Mouse (Mus musculus) limb, embryonic 15.5 days (tissue): ENCODE results near the gene Abca7. TPM values are rescaled to one million over a fixed set of nuclear protein-coding genes. Genes with fewer than 3 reads are reported as not detected.
A peak's percentile ranks its signal among the peaks of the same experiment; 100 is the strongest.

ENCODE experiments used
- ATAC-seq: fragments of 200-750 bp; cut with Nextera tagmentation; 2 replicates; pipeline ENCODE4 v1.8.0; 2017; ENCODE audit warnings: low read depth, moderate TSS enrichment; ENCODE audit not compliant: insufficient number of reproducible peaks, low FRiP score, low TSS enrichment
- H3K27ac ChIP-seq: fragments of 300-500 bp; sonication (generic); 2 replicates; pipeline ENCODE4 v1.5.1; 2015; ENCODE audit warnings: moderate library complexity, mild to moderate bottlenecking, inconsistent platforms
- H3K27me3 ChIP-seq: fragments of 300-500 bp; sonication (generic); 2 replicates; pipeline ENCODE4 v1.6.1; 2015; ENCODE audit warnings: inconsistent platforms
- H3K36me3 ChIP-seq: fragments of 300-500 bp; sonication (generic); 2 replicates; pipeline ENCODE4 v1.6.1; 2015; ENCODE audit warnings: inconsistent platforms
- H3K4me1 ChIP-seq: fragments of 300-500 bp; sonication (generic); 2 replicates; pipeline ENCODE4 v1.6.1; 2015; ENCODE audit warnings: inconsistent platforms
- H3K4me2 ChIP-seq: fragments of 300-500 bp; sonication (generic); 2 replicates; pipeline ENCODE4 v1.6.1; 2015; ENCODE audit warnings: mild to moderate bottlenecking, inconsistent platforms
- H3K4me3 ChIP-seq: fragments of 300-500 bp; sonication (generic); 2 replicates; pipeline ENCODE4 v1.5.1; 2015; ENCODE audit warnings: mild to moderate bottlenecking, inconsistent platforms
- H3K9ac ChIP-seq: fragments of 300-500 bp; sonication (generic); 2 replicates; pipeline ENCODE4 v1.6.1; 2015; ENCODE audit warnings: inconsistent platforms
- H3K9me3 ChIP-seq: fragments of 300-500 bp; sonication (generic); 2 replicates; pipeline ENCODE4 v1.6.1; 2016; ENCODE audit warnings: inconsistent platforms
- WGBS: fragments of 180-500 bp; shearing (Covaris S2); methylation state at CpG from one replicate; pipeline ENCODE4 v1.1.7; 2015; 5-methylcytosine and 5-hydroxymethylcytosine counted together
- polyA plus RNA-seq: library from polyadenylated mRNA; unstranded; fragments of >200 nt; fragmentation: Nextera tagmentation; extraction: Ambion mirVana; gene quantifications from 2 replicates; pipeline ENCODE4 v1.2.1, GENCODE M21; 2015

Abca7 gene
- polyA plus RNA-seq, 1 experiment from 2014 or later = 3.4 TPM

DNA sequence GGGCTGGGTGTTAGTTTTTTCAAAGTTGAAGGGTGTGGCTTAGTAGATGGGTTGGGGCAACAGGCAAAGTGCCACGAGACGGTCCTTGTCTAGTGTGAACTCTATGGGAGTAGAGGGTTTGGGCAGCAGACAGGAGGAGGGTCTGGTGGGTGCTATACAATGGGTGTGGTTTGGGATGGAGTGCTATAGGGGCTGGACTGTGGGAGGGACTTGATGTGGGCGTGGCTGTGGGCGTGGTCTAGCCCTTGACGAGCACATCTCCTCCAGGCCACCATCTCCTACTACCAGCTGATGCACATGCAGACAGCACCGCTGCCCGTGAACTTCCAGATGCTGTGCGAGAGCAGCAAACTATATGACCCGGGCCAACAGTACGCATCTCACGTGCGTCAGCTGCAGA lies 29.6 kb downstream of the Abca7 start:
- H3K9ac ChIP-seq = no peak overlapping the region
- no peaks in the 10 kb centered on the region for H3K27me3 ChIP-seq
- H3K4me3 ChIP-seq = no peak overlapping the region
- no peaks in the 10 kb centered on the region for H3K36me3 ChIP-seq
- no peaks in the 10 kb centered on the region for H3K9me3 ChIP-seq
- H3K4me1 ChIP-seq = peaks cover 8% of the 10 kb centered on the region; the same call in 1 of the 2 replicates
- no peak for ATAC-seq
- no peak overlapping the region for H3K27ac ChIP-seq
- H3K4me2 ChIP-seq = no peak overlapping the region
- WGBS = 55% methylated on average over 12 of the region's 12 CpGs

DNA sequence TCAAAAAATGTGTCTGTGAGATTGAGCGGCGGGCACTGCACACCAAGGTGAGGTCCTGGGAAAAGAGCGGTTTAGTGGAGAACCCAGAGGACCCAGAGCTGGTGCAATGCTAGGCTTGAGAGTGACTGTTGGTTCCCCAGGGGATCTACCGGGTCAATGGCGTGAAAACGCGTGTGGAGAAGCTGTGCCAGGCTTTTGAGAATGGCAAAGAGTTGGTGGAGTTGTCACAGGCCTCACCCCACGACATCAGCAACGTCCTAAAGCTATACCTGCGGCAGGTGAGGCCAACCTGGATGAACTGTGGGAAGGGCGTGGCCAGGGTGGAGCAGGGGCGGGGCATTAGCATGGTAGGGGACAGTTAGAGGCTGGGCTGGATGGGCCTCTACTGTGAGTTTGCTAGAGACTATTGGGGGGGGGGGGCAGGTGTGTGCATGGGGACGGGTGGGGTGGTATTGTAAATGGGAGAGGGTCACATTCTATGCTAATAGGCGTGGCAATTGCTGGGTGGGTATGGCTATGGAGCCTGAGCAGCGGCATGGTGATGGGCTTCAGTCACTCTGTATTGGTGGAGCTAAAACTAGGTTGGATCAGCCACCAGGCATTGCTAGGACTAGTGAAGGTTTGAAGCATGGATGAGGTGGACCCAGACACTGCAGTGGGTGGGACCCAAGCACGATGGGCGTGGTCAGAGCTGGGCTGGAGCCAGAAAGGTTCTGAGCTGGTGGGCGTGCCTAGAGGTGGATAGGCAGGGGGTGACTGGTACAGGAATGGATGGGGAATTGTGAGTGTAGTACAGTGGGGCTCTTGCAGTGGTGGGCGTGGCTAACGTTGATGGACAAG lies 31.6 kb downstream of the Abca7 start:
- Histone ChIP-seq H3K4me1 (peaks cover 8% of the 10 kb centered on the region; the same call in 1 of the 2 replicates), H3K27ac (no peak overlapping the region), H3K27me3 (no peaks in the 10 kb centered on the region), H3K9me3 (no peaks in the 10 kb centered on the region), H3K9ac (no peak overlapping the region), H3K36me3 (no peaks in the 10 kb centered on the region), H3K4me3 (no peak overlapping the region), H3K4me2 (no peak overlapping the region)
- 0 out of 2 replicates have a peak, but pooled peaks have one; percentile 15 for ATAC-seq
- 71% methylated on average over 20 of the region's 20 CpGs for WGBS

DNA sequence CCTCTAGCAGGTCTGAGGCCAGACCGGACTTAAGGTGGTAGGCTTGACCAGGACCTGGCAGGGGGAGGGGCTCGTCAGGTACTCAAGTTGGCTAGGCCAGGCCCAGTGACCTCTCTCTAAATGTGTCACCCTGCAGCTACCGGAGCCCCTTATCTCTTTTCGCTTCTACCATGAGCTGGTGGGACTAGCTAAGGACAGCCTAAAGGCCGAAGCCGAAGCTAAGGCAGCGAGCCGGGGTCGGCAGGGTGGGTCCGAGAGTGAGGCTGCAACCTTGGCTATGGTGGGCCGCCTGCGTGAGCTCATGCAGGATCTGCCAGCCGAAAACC lies 32.2 kb downstream of the Abca7 start:
- Histone ChIP-seq H3K4me3 (no peak overlapping the region), H3K9me3 (no peaks in the 10 kb centered on the region), H3K36me3 (no peaks in the 10 kb centered on the region), H3K27me3 (no peaks in the 10 kb centered on the region), H3K27ac (no peak overlapping the region), H3K4me2 (no peak overlapping the region), H3K4me1 (peaks cover 8% of the 10 kb centered on the region; the same call in 1 of the 2 replicates), H3K9ac (no peak overlapping the region)
- ATAC-seq = no peak
- WGBS = 93% methylated on average over 13 of the region's 13 CpGs

DNA sequence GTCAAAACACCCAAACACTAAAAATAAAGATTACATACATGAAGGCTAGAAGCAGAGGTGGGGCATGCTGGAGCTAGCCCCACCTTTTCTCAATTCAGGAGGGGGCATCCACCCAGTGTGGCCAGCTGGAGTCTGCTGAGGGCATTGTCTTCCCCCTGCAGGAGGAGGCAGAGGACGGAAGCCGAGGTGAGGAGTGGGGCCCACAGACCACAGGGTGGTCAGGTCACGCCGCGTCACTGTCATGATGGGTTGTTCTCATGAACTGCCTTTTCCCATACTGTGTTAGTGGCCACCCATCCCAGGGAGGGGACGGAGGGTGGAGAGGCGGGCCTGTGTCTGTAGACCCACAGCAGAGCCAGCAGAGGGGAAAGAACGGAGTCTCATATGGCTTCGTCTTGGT lies 33.9 kb downstream of the Abca7 start:
- no peaks in the 10 kb centered on the region for H3K9me3 ChIP-seq
- H3K4me2 ChIP-seq = no peak overlapping the region
- peaks cover 4% of the 10 kb centered on the region for H3K4me1 ChIP-seq
- H3K4me3 ChIP-seq = no peak overlapping the region
- peaks cover 7% of the 10 kb centered on the region for H3K36me3 ChIP-seq
- H3K9ac ChIP-seq = no peak overlapping the region
- no peak overlapping the region for H3K27ac ChIP-seq
- H3K27me3 ChIP-seq = no peaks in the 10 kb centered on the region
- ATAC-seq = no peak
- 88% methylated on average over 9 of the region's 9 CpGs for WGBS

DNA sequence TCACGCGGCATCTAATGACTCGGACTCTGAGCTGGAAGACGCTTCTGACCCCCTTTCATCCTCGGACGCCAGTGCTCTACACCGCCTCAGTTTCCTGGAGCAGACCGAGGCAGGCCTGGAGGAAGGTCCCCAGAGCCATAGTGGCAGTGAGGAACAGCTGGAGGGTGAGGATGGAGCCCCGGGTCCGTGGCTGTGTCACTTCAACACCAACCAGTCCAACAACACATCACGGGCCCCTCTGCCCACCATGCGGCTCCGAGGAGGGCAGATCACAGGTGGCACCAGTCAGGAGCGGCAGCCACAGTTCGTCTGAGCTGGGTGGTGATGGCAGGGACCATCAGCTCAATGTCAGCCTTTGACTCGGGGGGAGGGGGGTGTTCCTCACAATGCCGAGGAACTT lies 34.4 kb downstream of the Abca7 start:
- no peaks in the 10 kb centered on the region for H3K9me3 ChIP-seq
- H3K4me3 ChIP-seq = no peak overlapping the region
- no peak overlapping the region for H3K9ac ChIP-seq
- H3K27me3 ChIP-seq = no peaks in the 10 kb centered on the region
- no peak overlapping the region for H3K4me2 ChIP-seq
- WGBS = 84% methylated on average over 17 of the region's 17 CpGs
- no peak overlapping the region for H3K27ac ChIP-seq
- no peak for ATAC-seq
- H3K36me3 ChIP-seq = peaks cover 13% of the 10 kb centered on the region
- peaks cover 4% of the 10 kb centered on the region for H3K4me1 ChIP-seq

DNA sequence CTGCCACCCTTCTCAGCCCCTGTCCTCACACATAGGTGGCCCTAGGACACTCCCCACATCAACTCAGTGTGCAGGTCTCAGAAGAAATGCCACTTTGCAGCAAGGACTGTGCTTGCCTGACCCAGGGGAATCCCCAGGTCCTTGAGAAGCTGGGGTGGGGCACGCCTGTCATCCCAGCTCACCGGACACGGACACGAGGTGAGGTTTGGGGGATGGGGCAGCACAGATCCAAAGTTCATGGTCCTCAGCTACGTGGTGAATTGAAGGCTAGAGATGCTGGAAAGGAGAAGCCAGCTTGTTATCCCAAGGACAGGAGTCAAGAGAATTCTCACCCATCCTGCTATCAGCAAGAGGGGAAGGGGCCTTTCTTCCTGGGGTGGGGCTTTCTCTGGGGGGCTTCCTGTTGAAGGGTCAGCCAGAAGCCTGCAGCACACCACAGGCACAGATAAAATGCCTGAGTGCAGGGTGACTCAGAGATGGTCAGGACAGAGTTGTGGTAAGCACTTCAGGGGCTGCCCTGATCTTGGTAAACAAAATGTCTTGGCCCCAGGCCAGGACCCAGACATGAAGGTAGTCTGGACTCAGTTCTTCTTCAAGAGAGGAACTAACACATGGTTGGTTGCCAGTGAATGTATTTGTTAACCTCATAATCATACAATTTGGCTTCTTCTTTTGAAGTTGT lies 36.6 kb downstream of the Abca7 start:
- no peak for ATAC-seq
- WGBS = 62% methylated on average over 5 of the region's 5 CpGs
- Histone ChIP-seq H3K4me2 (no peak overlapping the region), H3K9me3 (no peaks in the 10 kb centered on the region), H3K4me1 (peaks cover 8% of the 10 kb centered on the region), H3K27me3 (no peaks in the 10 kb centered on the region), H3K27ac (no peak overlapping the region; the same call in 1 of the 2 replicates), H3K36me3 (peaks cover 35% of the 10 kb centered on the region), H3K4me3 (no peak overlapping the region), H3K9ac (no peak overlapping the region; the same call in 1 of the 2 replicates)

DNA sequence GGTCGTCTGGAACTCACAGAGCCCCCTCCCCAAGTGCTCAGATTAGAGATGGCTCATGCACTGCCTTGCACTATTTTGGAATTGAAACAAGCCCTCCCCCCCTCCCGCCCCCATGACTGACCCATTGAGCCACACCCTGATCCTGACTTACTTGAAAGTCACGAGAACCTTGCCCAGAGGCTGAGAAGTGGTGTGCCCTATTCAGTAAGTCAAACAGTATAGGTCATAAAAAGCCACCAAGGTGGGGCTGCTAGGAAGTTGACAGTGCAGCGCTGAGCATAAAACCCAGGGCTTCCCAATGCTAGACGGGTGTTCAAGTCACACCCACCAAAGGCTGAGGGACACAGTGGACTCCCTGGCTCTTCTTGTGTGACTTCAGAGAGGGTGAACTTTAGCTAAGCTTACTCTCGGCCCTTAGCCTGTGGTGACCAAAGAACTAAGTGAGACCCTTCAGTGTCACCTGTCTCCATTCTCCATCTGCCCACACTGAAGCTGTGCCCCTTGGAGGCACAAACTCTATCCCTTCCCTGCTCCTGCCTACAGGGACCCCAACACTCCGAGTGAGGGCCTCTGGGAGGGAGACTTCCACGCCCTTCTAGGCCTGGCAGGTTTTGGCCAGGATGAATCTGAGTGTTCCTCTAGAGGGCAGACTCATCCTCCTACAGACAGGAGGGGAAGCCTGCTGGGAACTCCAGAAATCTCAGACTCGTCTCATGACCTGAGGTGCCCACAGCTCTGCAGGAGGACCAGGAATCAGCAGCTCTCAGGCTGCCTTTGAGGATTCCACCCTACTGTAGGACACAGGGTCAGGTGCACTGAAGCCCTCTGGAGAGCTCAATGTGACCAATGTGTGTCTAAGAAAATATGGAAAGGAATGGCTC lies 37.5 kb downstream of the Abca7 start:
- no peak; the same call in 1 of the 2 replicates for ATAC-seq
- Histone ChIP-seq H3K36me3 (peaks cover 39% of the 10 kb centered on the region), H3K4me1 (peaks cover 16% of the 10 kb centered on the region), H3K9ac (no peak overlapping the region), H3K4me3 (no peak overlapping the region), H3K27me3 (no peaks in the 10 kb centered on the region), H3K9me3 (no peaks in the 10 kb centered on the region), H3K27ac (peak overlapping the region; percentile 43; the same call in 1 of the 2 replicates), H3K4me2 (no peak overlapping the region)
- 36% methylated on average over 9 of the region's 9 CpGs for WGBS

DNA sequence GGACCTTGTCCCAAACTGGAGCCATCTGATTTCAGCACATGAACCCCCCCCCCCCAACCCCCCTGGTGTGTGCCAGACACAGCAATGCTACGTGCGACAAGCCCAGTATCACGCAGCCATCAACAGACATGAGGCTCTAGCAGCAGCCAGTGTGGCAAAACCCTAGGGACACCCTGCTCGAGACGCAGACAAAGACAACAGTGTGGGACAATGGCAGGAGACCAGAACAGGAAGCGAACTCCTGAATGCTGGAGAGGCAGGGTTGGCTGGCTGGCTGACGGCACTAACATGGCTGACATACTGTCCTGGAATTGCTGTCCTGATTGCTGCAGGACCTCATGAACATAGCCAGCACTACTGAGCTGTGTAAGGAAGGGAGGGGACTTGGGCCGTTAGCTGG lies 38.9 kb downstream of the Abca7 start:
- Histone ChIP-seq H3K9me3 (no peaks in the 10 kb centered on the region), H3K4me2 (no peak overlapping the region), H3K27ac (no peak overlapping the region), H3K9ac (no peak overlapping the region), H3K4me3 (no peak overlapping the region), H3K27me3 (no peaks in the 10 kb centered on the region), H3K4me1 (peaks cover 22% of the 10 kb centered on the region), H3K36me3 (peaks cover 39% of the 10 kb centered on the region)
- no peak for ATAC-seq
- WGBS = 76% methylated on average over 8 of the region's 8 CpGs

DNA sequence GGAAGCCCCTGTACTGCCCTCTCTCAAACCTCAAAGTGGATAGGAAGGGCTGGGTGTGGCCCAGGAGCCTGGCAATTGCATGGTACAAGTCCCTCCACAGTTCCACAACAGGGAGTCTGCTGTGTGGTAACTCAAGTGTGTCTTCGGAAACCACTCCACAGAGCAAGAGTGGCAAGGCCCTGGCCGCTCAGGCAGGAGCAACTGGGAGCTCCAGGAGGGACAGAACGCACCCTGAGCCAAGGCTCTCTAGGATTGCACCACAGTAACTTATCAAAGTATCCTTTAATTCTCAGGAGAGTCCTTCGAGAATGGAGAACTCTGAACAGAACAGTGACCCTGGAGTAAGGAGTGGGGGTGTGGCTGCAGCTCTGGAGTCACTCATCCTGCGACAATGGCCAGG lies 39.4 kb downstream of the Abca7 start:
- Histone ChIP-seq H3K4me1 (peaks cover 22% of the 10 kb centered on the region), H3K9ac (no peak overlapping the region), H3K36me3 (peaks cover 39% of the 10 kb centered on the region), H3K27ac (no peak overlapping the region), H3K27me3 (no peaks in the 10 kb centered on the region), H3K4me2 (no peak overlapping the region), H3K4me3 (no peak overlapping the region), H3K9me3 (no peaks in the 10 kb centered on the region)
- no peak for ATAC-seq
- 89% methylated on average over 5 of the region's 5 CpGs for WGBS

DNA sequence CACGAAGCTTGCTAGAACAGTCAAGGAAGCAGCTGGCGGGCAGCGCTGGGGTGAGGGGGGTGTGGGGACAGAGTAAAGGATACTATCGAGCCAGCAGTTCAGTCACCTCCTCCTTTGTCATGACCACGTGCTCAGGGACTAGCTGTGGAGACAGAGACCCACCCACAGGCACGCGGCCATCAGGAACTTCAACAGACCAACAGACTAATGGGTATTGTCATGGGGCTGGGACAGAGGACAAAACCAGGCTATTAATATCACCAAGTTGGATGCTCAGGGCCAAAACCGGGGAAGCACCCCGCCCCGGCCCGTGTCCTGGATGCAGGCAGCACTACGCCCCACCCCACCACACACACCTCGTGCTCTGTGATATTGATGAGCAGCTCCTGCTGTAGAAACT lies 40.5 kb downstream of the Abca7 start:
- Histone ChIP-seq H3K36me3 (peaks cover 39% of the 10 kb centered on the region), H3K9me3 (no peaks in the 10 kb centered on the region), H3K4me2 (no peak overlapping the region), H3K4me1 (peaks cover 22% of the 10 kb centered on the region), H3K9ac (no peak overlapping the region), H3K4me3 (no peak overlapping the region), H3K27ac (no peak overlapping the region), H3K27me3 (no peaks in the 10 kb centered on the region)
- ATAC-seq = no peak
- WGBS = 91% methylated on average over 13 of the region's 13 CpGs

DNA sequence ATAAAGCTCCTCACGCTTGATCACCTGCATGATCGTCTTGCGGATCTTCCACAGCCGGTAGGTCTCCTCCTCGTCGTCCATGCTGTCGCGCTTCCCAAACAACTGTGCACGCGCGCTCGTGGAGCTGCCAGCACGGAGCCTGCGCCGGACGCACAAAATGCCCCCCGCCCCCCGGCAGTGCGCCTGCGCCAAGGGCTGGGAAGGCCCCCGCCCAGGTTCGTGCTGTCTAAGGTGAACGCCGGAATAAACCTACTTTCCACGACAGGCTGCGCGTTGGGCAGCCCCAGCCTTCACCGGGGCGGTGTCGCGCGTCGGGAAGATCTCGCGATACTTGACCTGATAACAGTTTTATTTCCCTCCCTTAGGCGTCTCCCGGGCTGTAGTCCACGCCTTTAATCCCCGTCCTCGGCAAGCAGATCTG lies 43.3 kb downstream of the Abca7 start, which contains the start of gene Polr2e:
Gene Polr2e, minus strand, starts transcription at position 237 of the 421 bp plus-strand sequence.
- Histone ChIP-seq H3K4me3 (peak within 1 kb of the TSS; percentile 84), H3K9ac (peak within 1 kb of the TSS; percentile 76), H3K27ac (peak within 1 kb of the TSS; percentile 79), H3K4me2 (peak within 1 kb of the TSS; percentile 62), H3K9me3 (no peaks in the 10 kb centered on the region), H3K27me3 (no peaks in the 10 kb centered on the region), H3K36me3 (peaks cover 37% of the 10 kb centered on the region), H3K4me1 (peaks cover 18% of the 10 kb centered on the region)
- under 1% methylated on average over 40 of the region's 40 CpGs for WGBS
- ATAC-seq = peak; percentile 97
